Mouse (Mus musculus) left cerebral cortex, postnatal 25 days (tissue): ENCODE results near the gene Klf17. TPM values are rescaled to one million over a fixed set of nuclear protein-coding genes. Genes with fewer than 3 reads are reported as not detected.

ENCODE experiments used
- total RNA-seq, 2 experiments: library from RNA; stranded (reverse); gene quantifications; 2 replicates each; pipeline ENCODE4 v1.2.3; 2021

Klf17 gene
- total RNA-seq, 2 experiments from 2014 or later: not detected

Other genes with a start within 250 kb of the Klf17 start
- 100 to 1,000 TPM; 183 to 214 TPM for gene Eri3, start 215.3 kb downstream of the Klf17 start, total RNA-seq
- gene Dmap1, start 83.4 kb downstream of the Klf17 start, total RNA-seq: 10 to 100 TPM; 33.1 to 35.2 TPM
- not detected for gene Gm12845, start 41.2 kb downstream of the Klf17 start, total RNA-seq
- 10 to 100 TPM; 31.7 to 40.9 TPM for gene Slc6a9, start 68.9 kb upstream of the Klf17 start, total RNA-seq
- 1 to 10 TPM; 1.3 to 1.4 TPM for gene Ccdc24, start 106.9 kb upstream of the Klf17 start, total RNA-seq
- 100 to 1,000 TPM; 107 to 116 TPM for gene B4galt2, start 117.8 kb upstream of the Klf17 start, total RNA-seq
- 100 to 1,000 TPM; 460 to 484 TPM for gene Atp6v0b, start 121.7 kb upstream of the Klf17 start, total RNA-seq
- gene Dph2, start 126.4 kb upstream of the Klf17 start, total RNA-seq: 10 to 100 TPM in 1 of 2 experiments, 1 to 10 TPM in 1; 9.6 to 10.5 TPM
- 100 to 1,000 TPM; 108 to 116 TPM for gene Ipo13, start 149.4 kb upstream of the Klf17 start, total RNA-seq
- gene Artn, start 164.1 kb upstream of the Klf17 start, total RNA-seq: 1 to 10 TPM; 2.3 to 2.6 TPM